ENCODE assay signal across 20 mouse cellular contexts in the genomic region with DNA sequence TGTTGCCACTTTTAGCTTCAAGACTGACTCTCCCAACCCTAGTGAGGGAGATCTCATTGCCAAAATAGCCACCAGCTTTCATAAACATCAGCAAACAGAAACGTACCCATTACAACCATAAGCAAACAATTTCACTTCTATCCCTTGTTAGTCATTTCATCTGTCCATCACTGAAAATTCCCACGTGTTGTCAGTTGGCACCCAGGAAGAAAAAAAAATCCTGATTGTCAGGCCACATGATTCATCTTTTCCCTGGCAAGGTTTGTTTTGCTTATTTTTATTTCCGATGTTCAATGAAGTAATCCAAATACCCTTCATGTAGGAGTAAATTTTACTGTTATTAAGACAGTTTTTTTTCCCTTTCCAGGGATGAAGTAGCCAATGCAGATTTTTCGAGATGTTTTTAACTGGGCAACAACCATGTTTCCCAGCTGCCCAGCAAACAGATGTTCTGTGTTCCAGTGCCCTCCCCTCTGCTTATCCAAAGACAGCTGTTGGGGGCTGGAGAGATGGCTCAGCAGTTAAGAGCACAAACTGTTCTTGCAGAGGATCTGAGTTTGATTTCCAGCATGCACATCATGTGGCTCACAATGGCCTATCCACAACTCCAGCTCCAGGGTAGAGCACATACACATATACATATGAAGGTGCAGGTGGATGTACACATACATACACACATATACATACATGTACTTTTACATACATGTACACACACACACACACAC.
DNase-seq lines count a peak whose midpoint lies in the region; ATAC-seq and TF ChIP-seq lines count a peak whose summit lies in the region.
"Had no signal": no experiment of that assay in that cellular context is flagged by ENCODE, and none has a peak within 500 bp of the region (broad histone marks: within the 10 kb centered on the region; RNA-seq: fewer than 3 reads in every experiment).

No protein-coding gene starts in this region.

- H3K9me3 ChIP-seq in lung, postnatal 0 days (ENCODE audit: low read length) = no peaks in the 10 kb centered on the region
- H3K9me3 ChIP-seq: embryonic facial prominence, embryonic 15.5 days; forebrain, embryonic 15.5 days; limb, embryonic 12.5 days; midbrain, embryonic 12.5 days had no signal

- 50% methylated on average over 4 of the region's 4 CpGs for WGBS in lung, postnatal 0 days

- no peak overlapping the region for H3K4me2 ChIP-seq in lung, postnatal 0 days (replicated peaks; ENCODE audit: low read depth, low read length)
- H3K4me2 ChIP-seq: embryonic facial prominence, embryonic 15.5 days; forebrain, embryonic 15.5 days; limb, embryonic 12.5 days; liver, embryonic 11.5 days; midbrain, embryonic 12.5 days had no signal

- no peaks in the 10 kb centered on the region for H3K27me3 ChIP-seq in lung, postnatal 0 days (replicated peaks; ENCODE audit: insufficient read depth, low read length)
- H3K27me3 ChIP-seq: embryonic facial prominence, embryonic 15.5 days; forebrain, embryonic 15.5 days; limb, embryonic 12.5 days; midbrain, embryonic 12.5 days had no signal

- TF ChIP-seq EP300 in lung, postnatal 0 days (IDR thresholded peaks at IDR 0.05) = no peak

- DNase-seq in gastrocnemius, postnatal 25 days = peak; percentile 32
- DNase-seq in gastrocnemius, postnatal 10 days = no peak
- DNase-seq in lung, postnatal 10 days = peak; percentile 44
- DNase-seq in lung, postnatal 0 days (ENCODE audit: low spot score) = no peak
- peak; percentile 64 for DNase-seq in adipocyte (ENCODE audit: low spot score)
- DNase-seq in kidney, postnatal 14 days = no peak
- no peak for DNase-seq in Muller cell, postnatal 12 days (ENCODE audit: inconsistent ontology term)
- DNase-seq: adrenal gland, postnatal 14 days; cerebellum, adult 8-10 months; cerebellum, postnatal 36 days; embryo, embryonic 11 days; kidney, postnatal 36 days; layer of hippocampus, postnatal 36 days had no signal

- H3K27ac ChIP-seq in lung, postnatal 0 days (ENCODE audit: low read length) = no peak overlapping the region
- H3K27ac ChIP-seq: embryonic facial prominence, embryonic 15.5 days; forebrain, embryonic 15.5 days; hindbrain, postnatal 0 days; limb, embryonic 12.5 days; midbrain, embryonic 12.5 days had no signal

- no peaks in the 10 kb centered on the region for H3K4me1 ChIP-seq in lung, postnatal 0 days (ENCODE audit: insufficient read depth, low read depth, low read length)
- H3K4me1 ChIP-seq: embryonic facial prominence, embryonic 15.5 days; forebrain, embryonic 15.5 days; limb, embryonic 12.5 days; midbrain, embryonic 12.5 days had no signal

- no peak overlapping the region for H3K9ac ChIP-seq in lung, postnatal 0 days (replicated peaks; ENCODE audit: low read depth)
- H3K9ac ChIP-seq: embryonic facial prominence, embryonic 15.5 days; forebrain, embryonic 15.5 days; limb, embryonic 12.5 days; midbrain, embryonic 12.5 days had no signal

- no peak for TF ChIP-seq CTCF in lung, postnatal 0 days (IDR thresholded peaks at IDR 0.05)

- ATAC-seq in lung, postnatal 0 days = no peak; the same call in 1 of the 2 replicates
- ATAC-seq: forebrain, embryonic 15.5 days; hindbrain, postnatal 0 days; intestine, embryonic 16.5 days had no signal

- no peak overlapping the region for H3K4me3 ChIP-seq in lung, postnatal 0 days (ENCODE audit: low read depth, low read length)
- H3K4me3 ChIP-seq: embryonic facial prominence, embryonic 15.5 days; forebrain, embryonic 15.5 days; limb, embryonic 12.5 days; midbrain, embryonic 12.5 days had no signal

- no peaks in the 10 kb centered on the region for H3K36me3 ChIP-seq in lung, postnatal 0 days (ENCODE audit: insufficient read depth, low read length)
- H3K36me3 ChIP-seq: embryonic facial prominence, embryonic 15.5 days; forebrain, embryonic 15.5 days; limb, embryonic 12.5 days; midbrain, embryonic 12.5 days had no signal

Comparison
In these comparisons a context has a peak if more than half of its experiments do, and no peak if none do; other contexts are left out.
1. DNase-seq: peak in gastrocnemius, postnatal 25 days (single experiment), lung, postnatal 10 days (single experiment) and adipocyte (single experiment); none in gastrocnemius, postnatal 10 days (single experiment), lung, postnatal 0 days (single experiment), kidney, postnatal 14 days (single experiment) and Muller cell, postnatal 12 days (single experiment).